Comparison of ENCODE assay signal across 8 mouse cellular contexts in the genomic region with DNA sequence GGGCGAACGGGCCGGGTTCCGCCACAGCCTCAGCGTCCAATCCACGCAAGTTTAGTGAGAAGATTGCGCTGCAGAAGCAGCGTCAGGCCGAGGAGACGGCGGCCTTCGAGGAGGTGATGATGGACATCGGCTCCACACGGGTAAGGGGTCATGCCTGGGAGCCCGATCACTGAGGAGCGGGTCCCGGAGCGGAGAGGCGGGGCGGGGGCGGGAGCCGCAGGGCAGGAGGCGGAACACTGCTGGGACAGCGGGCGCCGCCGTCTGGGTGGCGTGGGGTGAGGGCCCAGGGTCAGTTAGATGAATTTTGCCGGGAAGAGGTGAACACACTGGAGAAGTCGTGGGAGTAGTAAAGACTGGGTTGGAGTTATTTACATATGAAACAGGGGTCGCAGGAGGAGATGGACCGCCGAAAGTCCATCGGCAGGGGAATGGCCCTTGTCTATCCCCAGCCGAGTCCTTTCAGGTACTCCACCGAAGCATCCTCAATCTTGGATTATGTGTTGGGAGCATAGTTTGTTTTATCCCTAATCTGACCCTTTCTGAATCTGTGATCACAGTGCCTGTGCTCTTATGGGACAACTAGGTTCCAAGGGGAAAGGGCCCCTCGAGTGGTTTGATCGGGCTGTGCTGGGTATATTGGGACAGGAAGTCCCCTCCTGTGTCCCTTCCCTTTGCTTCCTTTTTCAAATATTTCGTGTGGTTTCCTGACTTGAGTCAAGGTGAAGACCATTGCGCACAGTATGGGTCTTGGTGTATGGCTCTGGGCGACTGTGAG. TPM values are rescaled to one million over a fixed set of nuclear protein-coding genes. Genes with fewer than 3 reads are reported as not detected.
DNase-seq lines count a peak whose midpoint lies in the region; ATAC-seq and TF ChIP-seq lines count a peak whose summit lies in the region.

No protein-coding gene starts in this region.

- peaks cover 6 to 13% of the 10 kb centered on the region in 2 experiments for H3K4me1 ChIP-seq in heart, embryonic 14.5 days (ENCODE audit: control insufficient read depth in 2 of 2, insufficient read depth in 2 of 2, low read length in 2 of 2)
- H3K4me1 ChIP-seq in MEL (ENCODE audit: control insufficient read depth in 1 of 2, insufficient read depth in 2 of 2, low read length in 2 of 2), result peaks cover 3 to 5% of the 10 kb centered on the region in 2 experiments; a peak in 3 of 4 replicates
- no peaks in the 10 kb centered on the region for H3K4me1 ChIP-seq in limb, embryonic 11.5 days (ENCODE audit: control insufficient read depth, insufficient read depth, low read length)
- H3K4me1 ChIP-seq in midbrain, postnatal 0 days (ENCODE audit: insufficient read depth, low read length), result peaks cover 9% of the 10 kb centered on the region

- TF ChIP-seq POLR2A in MEL (IDR thresholded peaks at IDR 0.05; ENCODE audit: control insufficient read depth in 1 of 2, insufficient read depth in 1 of 2, low read depth in 1 of 2, low read length in 2 of 2, poor library complexity in 1 of 2), result peak in 1 of 2 experiments; percentile 8; a peak in 1 of 4 replicates

- peaks cover 50% of the 10 kb centered on the region for H3K36me3 ChIP-seq in heart, embryonic 14.5 days (ENCODE audit: control insufficient read depth, insufficient read depth, low read length)
- peaks cover 5% of the 10 kb centered on the region in 2 experiments for H3K36me3 ChIP-seq in MEL (ENCODE audit: control insufficient read depth in 1 of 2, insufficient read depth in 2 of 2, low read length in 2 of 2)
- peaks cover 5% of the 10 kb centered on the region for H3K36me3 ChIP-seq in limb, embryonic 11.5 days (ENCODE audit: control insufficient read depth, insufficient read depth, low read length)
- H3K36me3 ChIP-seq in midbrain, postnatal 0 days (ENCODE audit: insufficient read depth, low read length), result peaks cover 30% of the 10 kb centered on the region

- no peaks in the 10 kb centered on the region for H3K9me3 ChIP-seq in heart, embryonic 14.5 days (ENCODE audit: control insufficient read depth, low read length)
- H3K9me3 ChIP-seq in MEL (replicated peaks; ENCODE audit: insufficient read depth, low read length), result no peaks in the 10 kb centered on the region
- H3K9me3 ChIP-seq in limb, embryonic 11.5 days (ENCODE audit: control insufficient read depth, low read length), result no peaks in the 10 kb centered on the region
- no peaks in the 10 kb centered on the region for H3K9me3 ChIP-seq in midbrain, postnatal 0 days (ENCODE audit: low read length)

- H3K9ac ChIP-seq in heart, embryonic 14.5 days (ENCODE audit: low read length), result peak overlapping the region; percentile 87
- H3K9ac ChIP-seq in MEL (ENCODE audit: control insufficient read depth, low read depth, low read length, poor library complexity, severe bottlenecking), result peak overlapping the region; percentile 81
- H3K9ac ChIP-seq in limb, embryonic 11.5 days (ENCODE audit: low read length), result peak overlapping the region; percentile 76
- peak overlapping the region; percentile 84 for H3K9ac ChIP-seq in midbrain, postnatal 0 days (replicated peaks; ENCODE audit: low read length, poor library complexity, severe bottlenecking)

- ATAC-seq in heart, embryonic 14.5 days (ENCODE audit: insufficient number of reproducible peaks, insufficient read depth, low FRiP score, low read depth), result peak; percentile 75
- ATAC-seq in erythroid progenitor cell, adult 5-6 weeks (replicated peaks; ENCODE audit: low FRiP score, poor library complexity, severe bottlenecking), result peak; percentile 60
- peak; percentile 71 for ATAC-seq in limb, embryonic 11.5 days (ENCODE audit: insufficient number of reproducible peaks, low FRiP score, low TSS enrichment, low read depth)
- ATAC-seq in midbrain, postnatal 0 days (ENCODE audit: low FRiP score), result peak; percentile 45

- H3K4me2 ChIP-seq in heart, embryonic 14.5 days (ENCODE audit: low read length), result peak overlapping the region; percentile 89
- peak overlapping the region; percentile 64 for H3K4me2 ChIP-seq in limb, embryonic 11.5 days (ENCODE audit: low read depth, severe bottlenecking)
- peak overlapping the region; percentile 81 for H3K4me2 ChIP-seq in midbrain, postnatal 0 days (ENCODE audit: low read depth, low read length, poor library complexity, severe bottlenecking)

- peaks cover 22% of the 10 kb centered on the region for H3K79me2 ChIP-seq in MEL (ENCODE audit: control insufficient read depth, insufficient read depth, low read length, poor library complexity)

- TF ChIP-seq EP300 in MEL (IDR thresholded peaks at IDR 0.05; ENCODE audit: low read depth in 1 of 2, low read length in 2 of 2), result no peak

- H3K27ac ChIP-seq in heart, embryonic 14.5 days (replicated peaks in 1 of 2; ENCODE audit: control insufficient read depth in 1 of 2, insufficient read depth in 1 of 2, low read depth in 2 of 2, low read length in 2 of 2), result peak overlapping the region; percentile 79 to 95
- H3K27ac ChIP-seq in MEL (ENCODE audit: control insufficient read depth, low read depth, low read length), result peak overlapping the region; percentile 51
- peak overlapping the region; percentile 64; the same call in 1 of the 2 replicates for H3K27ac ChIP-seq in limb, embryonic 11.5 days (replicated peaks; ENCODE audit: low read depth, low read length)
- peak overlapping the region; percentile 88 for H3K27ac ChIP-seq in midbrain, postnatal 0 days (ENCODE audit: low read depth, low read length)

- no peak for TF ChIP-seq RAD21 in MEL (IDR thresholded peaks at IDR 0.05; ENCODE audit: low read depth, low read length)

- peak in 1 of 3 experiments; percentile 29; a peak in 2 of 6 replicates for TF ChIP-seq CTCF in MEL (IDR thresholded peaks at IDR 0.05 in 2 of 3, conservative IDR thresholded peaks at IDR 0.05 in 1 of 3; ENCODE audit: control insufficient read depth in 1 of 3, insufficient read depth in 1 of 3, low read depth in 2 of 3, low read length in 3 of 3, poor library complexity in 1 of 3, severe bottlenecking in 1 of 3)
- TF ChIP-seq CTCF in midbrain, postnatal 0 days (IDR thresholded peaks at IDR 0.05), result no peak

- H3K4me3 ChIP-seq in heart, embryonic 14.5 days (ENCODE audit: control insufficient read depth in 1 of 2, insufficient read depth in 1 of 2, low read depth in 1 of 2, low read length in 2 of 2), result peak overlapping the region; percentile 87 to 100
- H3K4me3 ChIP-seq in MEL (ENCODE audit: control insufficient read depth in 1 of 2, insufficient read depth in 1 of 2, low read depth in 2 of 2, low read length in 2 of 2), result peak overlapping the region; percentile 82 to 99
- H3K4me3 ChIP-seq in limb, embryonic 11.5 days (ENCODE audit: low read depth, low read length), result peak overlapping the region; percentile 73
- H3K4me3 ChIP-seq in midbrain, postnatal 0 days (ENCODE audit: low read depth, low read length), result peak overlapping the region; percentile 92

- WGBS in heart, embryonic 14.5 days, result under 1% methylated on average over 41 of the region's 41 CpGs
- 1% methylated on average over 41 of the region's 41 CpGs for WGBS in limb, embryonic 11.5 days
- under 1% methylated on average over 39 of the region's 41 CpGs for WGBS in midbrain, postnatal 0 days

- no peak for DNase-seq in heart, postnatal 4 days
- DNase-seq in MEL (ENCODE audit: low read depth, low spot score), result peak; percentile 78
- DNase-seq in limb, embryonic 11.5 days (ENCODE audit: low spot score), result no peak
- no peak for DNase-seq in midbrain, postnatal 0 days (ENCODE audit: low spot score)
- DNase-seq in ovary, adult 18-20 months (ENCODE audit: low spot score), result no peak
- DNase-seq in layer of hippocampus, postnatal 10 days (ENCODE audit: low spot score in 2 of 2), result no peak

- no peaks in the 10 kb centered on the region for H3K27me3 ChIP-seq in heart, embryonic 14.5 days (ENCODE audit: control insufficient read depth, insufficient read depth, low read length)
- H3K27me3 ChIP-seq in MEL (ENCODE audit: control insufficient read depth in 1 of 2, insufficient read depth in 2 of 2, low read length in 2 of 2), result no peaks in the 10 kb centered on the region
- H3K27me3 ChIP-seq in limb, embryonic 11.5 days (ENCODE audit: control insufficient read depth, insufficient read depth, low read length), result no peaks in the 10 kb centered on the region
- H3K27me3 ChIP-seq in midbrain, postnatal 0 days (ENCODE audit: insufficient read depth, low read length), result no peaks in the 10 kb centered on the region

RNA-seq across cellular contexts. Expression of a gene that starts 0.6 kb away (rescaled TPM):
- polyA plus RNA-seq in heart, embryonic 14.5 days (2014; fragmentation: Nextera tagmentation; extraction: Ambion mirVana), result 7.5 and 8.7 TPM in 2 replicates
- 10 to 100 TPM; 18.0 to 18.8 TPM for total RNA-seq in heart, postnatal 4 days (2021)
- total RNA-seq in MEL (2012; rRNA removed), result 7.1 and 7.6 TPM in 2 replicates
- polyA plus RNA-seq in MEL (2012; ENCODE audit: insufficient read depth in 1 of 2, insufficient read length in 2 of 2, low read depth in 1 of 2, low replicate concordance in 2 of 2, missing spikeins in 1 of 2), result 10 to 100 TPM in 1 of 2 experiments, not detected in 1; 66.9 TPM
- 10.8 and 14.3 TPM in 2 replicates for total RNA-seq in erythroid progenitor cell, adult 5-6 weeks (2015; ENCODE audit: low replicate concordance)
- 5.3 and 16.5 TPM in 2 replicates for total RNA-seq in erythroid progenitor cell, adult 5-6 weeks (2017; ENCODE audit: low replicate concordance)
- 16.7 TPM in 2 replicates for polyA plus RNA-seq in limb, embryonic 11.5 days (2014; fragmentation: Nextera tagmentation; extraction: Ambion mirVana)
- total RNA-seq in midbrain, postnatal 0 days (2014; rRNA removed), result 19.5 and 20.4 TPM in 2 replicates
- polyA plus RNA-seq in midbrain, postnatal 0 days (2015; fragmentation: Nextera tagmentation; extraction: Ambion mirVana), result 17.2 and 18.9 TPM in 2 replicates
- total RNA-seq in layer of hippocampus, postnatal 10 days (2021), result 10 to 100 TPM; 29.8 to 34.6 TPM

RNA-seq across cellular contexts. Expression of a gene that starts 6.6 kb away (rescaled TPM):
- polyA plus RNA-seq in heart, embryonic 14.5 days (2014; fragmentation: Nextera tagmentation; extraction: Ambion mirVana), result 86.6 and 88.2 TPM in 2 replicates
- 100 to 1,000 TPM; 101 to 106 TPM for total RNA-seq in heart, postnatal 4 days (2021)
- total RNA-seq in MEL (2012; rRNA removed), result 47.2 and 58.5 TPM in 2 replicates
- polyA plus RNA-seq in MEL (2012; ENCODE audit: insufficient read depth in 1 of 2, insufficient read length in 2 of 2, low read depth in 1 of 2, low replicate concordance in 2 of 2, missing spikeins in 1 of 2), result 10 to 100 TPM; 61.7 to 80.5 TPM
- 2.1 and 5.0 TPM in 2 replicates for total RNA-seq in erythroid progenitor cell, adult 5-6 weeks (2015; ENCODE audit: low replicate concordance)
- 2.2 and 7.4 TPM in 2 replicates for total RNA-seq in erythroid progenitor cell, adult 5-6 weeks (2017; ENCODE audit: low replicate concordance)
- 58.0 and 58.3 TPM in 2 replicates for polyA plus RNA-seq in limb, embryonic 11.5 days (2014; fragmentation: Nextera tagmentation; extraction: Ambion mirVana)
- total RNA-seq in midbrain, postnatal 0 days (2014; rRNA removed), result 73.0 and 75.3 TPM in 2 replicates
- polyA plus RNA-seq in midbrain, postnatal 0 days (2015; fragmentation: Nextera tagmentation; extraction: Ambion mirVana), result 60.3 and 62.4 TPM in 2 replicates
- total RNA-seq in layer of hippocampus, postnatal 10 days (2021), result 10 to 100 TPM; 48.6 to 52.3 TPM

RNA-seq across cellular contexts. Expression of a gene that starts 10.4 kb away (rescaled TPM):
- polyA plus RNA-seq in heart, embryonic 14.5 days (2014; fragmentation: Nextera tagmentation; extraction: Ambion mirVana), result 5.4 and 5.6 TPM in 2 replicates
- 10 to 100 TPM; 22.2 to 22.3 TPM for total RNA-seq in heart, postnatal 4 days (2021)
- total RNA-seq in MEL (2012; rRNA removed), result 10.3 and 11.6 TPM in 2 replicates
- polyA plus RNA-seq in MEL (2012; ENCODE audit: insufficient read depth in 1 of 2, insufficient read length in 2 of 2, low read depth in 1 of 2, low replicate concordance in 2 of 2, missing spikeins in 1 of 2), result 10 to 100 TPM in 1 of 2 experiments, not detected in 1; 27.1 TPM
- 13.3 and 40.2 TPM in 2 replicates for total RNA-seq in erythroid progenitor cell, adult 5-6 weeks (2015; ENCODE audit: low replicate concordance)
- 3.2 and 13.5 TPM in 2 replicates for total RNA-seq in erythroid progenitor cell, adult 5-6 weeks (2017; ENCODE audit: low replicate concordance)
- polyA plus RNA-seq in limb, embryonic 11.5 days (2014; fragmentation: Nextera tagmentation; extraction: Ambion mirVana), result 3.9 and 5.5 TPM in 2 replicates
- total RNA-seq in midbrain, postnatal 0 days (2014; rRNA removed), result 34.6 and 46.8 TPM in 2 replicates
- polyA plus RNA-seq in midbrain, postnatal 0 days (2015; fragmentation: Nextera tagmentation; extraction: Ambion mirVana), result 6.9 and 7.7 TPM in 2 replicates
- total RNA-seq in layer of hippocampus, postnatal 10 days (2021), result 10 to 100 TPM; 23.1 to 28.8 TPM

RNA-seq across cellular contexts. Expression of a gene that starts 11.3 kb away (rescaled TPM):
- 1.9 and 3.5 TPM in 2 replicates for polyA plus RNA-seq in heart, embryonic 14.5 days (2014; fragmentation: Nextera tagmentation; extraction: Ambion mirVana)
- under 1 TPM; 0.18 to 0.19 TPM for total RNA-seq in heart, postnatal 4 days (2021)
- 0.08 TPM in 1 of 2 replicates, not detected in the other for total RNA-seq in MEL (2012; rRNA removed)
- under 1 TPM in 1 of 2 experiments, not detected in 1; 0.07 TPM for polyA plus RNA-seq in MEL (2012; ENCODE audit: insufficient read depth in 1 of 2, insufficient read length in 2 of 2, low read depth in 1 of 2, low replicate concordance in 2 of 2, missing spikeins in 1 of 2)
- not detected in 2 replicates for total RNA-seq in erythroid progenitor cell, adult 5-6 weeks (2015; ENCODE audit: low replicate concordance)
- total RNA-seq in erythroid progenitor cell, adult 5-6 weeks (2017; ENCODE audit: low replicate concordance), result not detected in 2 replicates
- polyA plus RNA-seq in limb, embryonic 11.5 days (2014; fragmentation: Nextera tagmentation; extraction: Ambion mirVana), result 11.0 and 11.3 TPM in 2 replicates
- 0.77 and 1.6 TPM in 2 replicates for total RNA-seq in midbrain, postnatal 0 days (2014; rRNA removed)
- 1.2 and 1.7 TPM in 2 replicates for polyA plus RNA-seq in midbrain, postnatal 0 days (2015; fragmentation: Nextera tagmentation; extraction: Ambion mirVana)
- total RNA-seq in layer of hippocampus, postnatal 10 days (2021), result not detected

RNA-seq across cellular contexts. Expression of a gene that starts 23.2 kb away (rescaled TPM):
- polyA plus RNA-seq in heart, embryonic 14.5 days (2014; fragmentation: Nextera tagmentation; extraction: Ambion mirVana), result 95.1 and 96.7 TPM in 2 replicates
- 10 to 100 TPM; 40.9 to 47.4 TPM for total RNA-seq in heart, postnatal 4 days (2021)
- total RNA-seq in MEL (2012; rRNA removed), result 76.0 and 107 TPM in 2 replicates
- 100 to 1,000 TPM in 1 of 2 experiments, not detected in 1; 103 TPM for polyA plus RNA-seq in MEL (2012; ENCODE audit: insufficient read depth in 1 of 2, insufficient read length in 2 of 2, low read depth in 1 of 2, low replicate concordance in 2 of 2, missing spikeins in 1 of 2)
- total RNA-seq in erythroid progenitor cell, adult 5-6 weeks (2015; ENCODE audit: low replicate concordance), result 10.9 and 46.5 TPM in 2 replicates
- 1.9 and 9.1 TPM in 2 replicates for total RNA-seq in erythroid progenitor cell, adult 5-6 weeks (2017; ENCODE audit: low replicate concordance)
- 79.5 and 80.1 TPM in 2 replicates for polyA plus RNA-seq in limb, embryonic 11.5 days (2014; fragmentation: Nextera tagmentation; extraction: Ambion mirVana)
- total RNA-seq in midbrain, postnatal 0 days (2014; rRNA removed), result 37.3 and 39.1 TPM in 2 replicates
- 115 and 123 TPM in 2 replicates for polyA plus RNA-seq in midbrain, postnatal 0 days (2015; fragmentation: Nextera tagmentation; extraction: Ambion mirVana)
- total RNA-seq in layer of hippocampus, postnatal 10 days (2021), result 10 to 100 TPM; 50.2 to 59.4 TPM
